22 mouse cellular contexts compared by ENCODE assay signal in the genomic region with DNA sequence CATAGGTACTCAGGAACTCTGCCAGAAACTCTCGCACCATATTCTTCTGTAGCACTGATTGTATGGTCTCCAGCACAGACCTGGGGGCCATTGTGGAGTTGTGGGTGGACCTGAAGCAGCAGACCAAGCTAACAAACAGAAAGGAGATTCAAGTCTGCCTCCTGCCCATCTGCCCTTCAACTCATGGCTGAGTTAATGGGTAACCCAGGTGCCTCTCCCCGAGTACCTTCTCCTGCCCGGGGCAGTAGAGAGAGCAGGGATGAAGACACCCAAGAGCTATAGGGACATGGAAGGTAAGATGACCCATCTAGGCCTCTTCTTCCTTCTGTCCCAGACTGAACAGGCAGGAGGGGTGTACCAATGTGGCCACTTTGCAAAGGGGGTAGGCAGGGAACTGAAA. TPM values are rescaled to one million over a fixed set of nuclear protein-coding genes. Genes with fewer than 3 reads are reported as not detected.
DNase-seq lines count a peak whose midpoint lies in the region; ATAC-seq and TF ChIP-seq lines count a peak whose summit lies in the region.
"Had no signal": no experiment of that assay in that cellular context is flagged by ENCODE, and none has a peak within 500 bp of the region (broad histone marks: within the 10 kb centered on the region; RNA-seq: fewer than 3 reads in every experiment).

No protein-coding gene starts in this region.

- ATAC-seq in kidney, embryonic 14.5 days (ENCODE audit: low FRiP score, low TSS enrichment) = no peak

- TF ChIP-seq POLR2A in kidney, adult 2 months (IDR thresholded peaks at IDR 0.05; ENCODE audit: low read depth, low read length) = no peak
- no peak for TF ChIP-seq POLR2A in small intestine, adult 2 months (IDR thresholded peaks at IDR 0.05; ENCODE audit: low read depth, low read length)

- H3K9me3 ChIP-seq in kidney, embryonic 14.5 days (ENCODE audit: control insufficient read depth, low read length) = no peaks in the 10 kb centered on the region
- H3K9me3 ChIP-seq: embryonic facial prominence, embryonic 12.5 days; lung, embryonic 15.5 days; midbrain, embryonic 12.5 days; neural tube, embryonic 13.5 days had no signal

- H3K4me1 ChIP-seq in kidney, embryonic 14.5 days (ENCODE audit: control insufficient read depth, insufficient read depth, low read length) = no peaks in the 10 kb centered on the region; the same call in 1 of the 2 replicates
- H3K4me1 ChIP-seq in kidney, adult 2 months (ENCODE audit: control insufficient read depth, insufficient read depth, low read length) = peaks cover 6% of the 10 kb centered on the region; the same call in 1 of the 2 replicates
- peaks cover 11% of the 10 kb centered on the region; the same call in 1 of the 2 replicates for H3K4me1 ChIP-seq in small intestine, adult 2 months (ENCODE audit: control insufficient read depth, insufficient read depth, insufficient read length, low read length)
- H3K4me1 ChIP-seq: midbrain, embryonic 12.5 days; neural tube, embryonic 13.5 days had no signal

- DNase-seq in kidney, adult 11 months = peak; percentile 80
- peak; percentile 88 for DNase-seq in kidney, adult 2 months
- peak; percentile 72 to 84 for DNase-seq in kidney, postnatal 36 days
- no peak for DNase-seq in urinary bladder, postnatal 36 days (ENCODE audit: low spot score in 2 of 2)
- DNase-seq in left cerebral cortex, postnatal 10 days (ENCODE audit: extremely low spot score in 1 of 2, low spot score in 2 of 2) = no peak
- no peak for DNase-seq in lung, postnatal 25 days (ENCODE audit: low spot score)
- DNase-seq: adrenal gland, adult 2 months; cerebellum, adult 11-12 months; gastrocnemius, postnatal 14 days; right cerebral cortex, postnatal 25 days; thymus, postnatal 36 days had no signal

- no peak overlapping the region for H3K4me3 ChIP-seq in kidney, embryonic 14.5 days (ENCODE audit: low read length)
- peak overlapping the region; percentile 73 for H3K4me3 ChIP-seq in kidney, adult 2 months (ENCODE audit: insufficient read depth, low read depth, low read length)
- H3K4me3 ChIP-seq in small intestine, adult 2 months (ENCODE audit: low read depth, low read length) = peak overlapping the region; percentile 52
- H3K4me3 ChIP-seq: embryonic facial prominence, embryonic 12.5 days; lung, embryonic 15.5 days; midbrain, embryonic 12.5 days; neural tube, embryonic 13.5 days had no signal

- intact Hi-C loops in left cerebral cortex, postnatal 10 days (cut with DNase I) = loop anchor here (10.0 kb wide), 1 partner anchor 180 kb away; no protein-coding TSS in a partner anchor

- H3K36me3 ChIP-seq in kidney, embryonic 14.5 days (ENCODE audit: control insufficient read depth, insufficient read depth, low read length) = no peaks in the 10 kb centered on the region
- H3K36me3 ChIP-seq in kidney, adult 2 months (ENCODE audit: control insufficient read depth, insufficient read depth, low read length) = no peaks in the 10 kb centered on the region
- H3K36me3 ChIP-seq in small intestine, adult 2 months (ENCODE audit: control insufficient read depth, insufficient read depth, low read length) = no peaks in the 10 kb centered on the region
- H3K36me3 ChIP-seq: embryonic facial prominence, embryonic 12.5 days; lung, embryonic 15.5 days; midbrain, embryonic 12.5 days; neural tube, embryonic 13.5 days had no signal

- no peak for TF ChIP-seq CTCF in kidney, adult 2 months (conservative IDR thresholded peaks at IDR 0.05; ENCODE audit: insufficient read depth, insufficient read length, low read depth, low read length)
- no peak for TF ChIP-seq CTCF in small intestine, adult 2 months (IDR thresholded peaks at IDR 0.05; ENCODE audit: extremely low read depth, insufficient read length, insufficient replicate concordance, low read depth, low read length)

- no peak overlapping the region for H3K4me2 ChIP-seq in kidney, embryonic 14.5 days (replicated peaks; ENCODE audit: low read depth, low read length)
- H3K4me2 ChIP-seq: embryonic facial prominence, embryonic 12.5 days; lung, embryonic 15.5 days; midbrain, embryonic 12.5 days; neural tube, embryonic 13.5 days had no signal

- no peak overlapping the region for H3K27ac ChIP-seq in kidney, embryonic 14.5 days (ENCODE audit: low read depth, low read length)
- peak overlapping the region; percentile 81 for H3K27ac ChIP-seq in kidney, adult 2 months (ENCODE audit: insufficient read depth, low read depth, low read length)
- H3K27ac ChIP-seq in small intestine, adult 2 months (ENCODE audit: insufficient read depth, low read depth, low read length) = peak overlapping the region; percentile 6; the same call in 1 of the 2 replicates
- H3K27ac ChIP-seq: embryonic facial prominence, embryonic 12.5 days; lung, embryonic 15.5 days; midbrain, embryonic 12.5 days; neural tube, embryonic 13.5 days had no signal

- no peak overlapping the region for H3K9ac ChIP-seq in kidney, embryonic 14.5 days (ENCODE audit: low read depth, low read length)
- H3K9ac ChIP-seq: embryonic facial prominence, embryonic 12.5 days; lung, embryonic 15.5 days; midbrain, embryonic 12.5 days; neural tube, embryonic 13.5 days had no signal

- H3K27me3 ChIP-seq in kidney, embryonic 14.5 days (ENCODE audit: control insufficient read depth, insufficient read depth, low read length) = no peaks in the 10 kb centered on the region
- H3K27me3 ChIP-seq in kidney, adult 2 months (replicated peaks; ENCODE audit: control insufficient read depth, insufficient read depth, low read length) = no peaks in the 10 kb centered on the region
- H3K27me3 ChIP-seq in small intestine, adult 2 months (ENCODE audit: control insufficient read depth, insufficient read depth, low read length) = no peaks in the 10 kb centered on the region
- H3K27me3 ChIP-seq: embryonic facial prominence, embryonic 12.5 days; lung, embryonic 15.5 days; neural tube, embryonic 13.5 days had no signal

- WGBS in kidney, embryonic 14.5 days = 67% methylated on average over 3 of the region's 3 CpGs
- WGBS in kidney, adult 2 months = 36% methylated on average over 3 of the region's 3 CpGs
- 36% methylated on average over 3 of the region's 3 CpGs for WGBS in small intestine, adult 2 months

RNA-seq across cellular contexts. Expression of gene Aqp7, which starts 2.7 kb away (rescaled TPM):
- polyA plus RNA-seq in kidney, embryonic 14.5 days (2014; fragmentation: Nextera tagmentation; extraction: Ambion mirVana) = 0.46 and 0.53 TPM in 2 replicates
- 30.1 and 30.6 TPM in 2 replicates for polyA plus RNA-seq in kidney, adult 2 months (2012; rRNA removed)
- polyA plus RNA-seq in small intestine, adult 2 months (2012; rRNA removed) = 7.3 and 21.5 TPM in 2 replicates
- not detected for total RNA-seq in left cerebral cortex, postnatal 10 days (2021)
- total RNA-seq: layer of hippocampus, postnatal 25 days had no signal
- polyA plus RNA-seq: brain, embryonic 14.5 days; embryonic facial prominence, embryonic 12.5 days; hindbrain, embryonic 11.5 days; limb, embryonic 11.5 days; lung, embryonic 15.5 days; midbrain, embryonic 12.5 days; neural tube, embryonic 13.5 days had no signal

RNA-seq across cellular contexts. Expression of gene Aqp3, which starts 52.7 kb away (rescaled TPM):
- polyA plus RNA-seq in kidney, embryonic 14.5 days (2014; fragmentation: Nextera tagmentation; extraction: Ambion mirVana) = 12.8 and 13.3 TPM in 2 replicates
- 311 and 352 TPM in 2 replicates for polyA plus RNA-seq in kidney, adult 2 months (2012; rRNA removed)
- 100 and 126 TPM in 2 replicates for polyA plus RNA-seq in small intestine, adult 2 months (2012; rRNA removed)
- total RNA-seq in left cerebral cortex, postnatal 10 days (2021) = not detected
- total RNA-seq: gastrocnemius, postnatal 14 days; heart, adult 8-10 months; layer of hippocampus, postnatal 25 days had no signal

Comparison
In these comparisons a context has a peak if more than half of its experiments do, and no peak if none do; other contexts are left out.
1. DNase-seq: peak in kidney, adult 11 months (single experiment), kidney, adult 2 months (single experiment) and kidney, postnatal 36 days (2 of 2); none in urinary bladder, postnatal 36 days (0 of 2), left cerebral cortex, postnatal 10 days (0 of 2) and lung, postnatal 25 days (single experiment).